Mouse (Mus musculus): ENCODE results near the gene Stac3.

DNA sequence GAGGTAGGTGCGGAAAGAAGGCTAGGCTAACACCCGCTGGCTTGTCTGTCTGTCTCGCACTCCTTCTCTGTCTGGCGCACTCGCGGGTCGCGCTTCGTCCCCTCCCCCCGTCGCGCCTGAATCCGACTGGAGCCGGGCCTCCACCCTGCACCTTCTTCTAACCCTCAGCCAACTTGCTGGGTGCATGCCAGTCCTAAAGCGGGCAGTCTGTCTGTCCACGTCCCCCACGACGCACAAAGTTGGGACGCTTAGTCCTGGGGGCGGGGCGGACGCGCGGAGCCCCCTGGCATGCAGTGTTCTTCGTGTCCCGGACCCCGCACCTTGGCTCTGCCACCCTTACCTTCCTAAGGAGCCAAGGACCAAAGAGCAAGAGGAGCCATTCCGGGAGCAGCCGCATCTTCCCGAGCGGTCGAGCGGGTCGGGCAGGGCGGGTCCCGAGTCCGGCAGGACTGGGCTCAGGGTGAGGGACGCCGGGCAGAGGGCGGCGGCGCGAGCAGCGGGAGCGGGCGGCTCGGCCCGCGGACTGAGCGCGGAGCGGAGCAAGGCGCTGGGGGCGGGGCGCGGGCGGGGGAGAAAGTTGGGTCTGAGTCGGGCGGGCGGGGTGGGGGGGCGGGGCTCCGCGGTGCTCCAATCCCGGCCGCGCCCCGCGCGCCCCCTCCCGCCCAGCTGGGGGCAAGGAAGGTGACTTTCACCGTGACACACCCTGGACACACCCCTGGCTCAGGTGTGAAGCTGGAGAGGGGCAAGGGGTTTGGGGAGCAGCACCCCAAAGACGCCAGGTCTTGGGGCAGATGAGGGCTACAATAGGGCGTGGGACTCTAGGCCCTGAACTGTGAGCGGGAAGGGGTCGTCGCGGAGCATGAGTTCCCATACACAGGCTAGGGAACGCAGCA lies 32.8 kb downstream of the Stac3 start, which contains the start of gene Nxph4:
- TF ChIP-seq POLR2A (IDR thresholded peaks at IDR 0.05; ENCODE audit: low read depth, low read length) (no peak), CTCF (conservative IDR thresholded peaks at IDR 0.05; ENCODE audit: insufficient read depth, insufficient read length, low read depth, low read length) (no peak)
